Mouse (Mus musculus) embryonic fibroblast, embryonic 13.5 days (primary cell): ENCODE data around the gene Gm42417.

Experiments used
- CTCF ChIP-seq: IDR thresholded peaks from 2 replicates; pipeline ENCODE4 v1.5.1; 2011; ENCODE audit warnings: mild to moderate bottlenecking, control low read depth, low read length, moderate library complexity, borderline replicate concordance; ENCODE audit not compliant: insufficient read depth
- POLR2A ChIP-seq: IDR thresholded peaks from 2 replicates; pipeline ENCODE4 v1.6.1; 2011; ENCODE audit warnings: low read depth, mild to moderate bottlenecking, control low read depth, low read length, moderate library complexity

- TF ChIP-seq POLR2A (no peak), CTCF (no peak)
Measured at GRCm38 (mm10) chr1:36497312-36497711, 41.9 kb downstream of the Gm42417 start.
